Mouse (Mus musculus): ENCODE data around the gene Trafd1. TPM values are rescaled to one million over a fixed set of nuclear protein-coding genes. Genes with fewer than 3 reads are reported as not detected.
"Not testable (repeated sequence)": the region's sequence is repeated elsewhere in the genome, so short reads cannot be mapped to it uniquely, and the experiment has no call there.

The Trafd1 gene
- polyA plus RNA-seq, 1 experiment: 114 TPM

DNA sequence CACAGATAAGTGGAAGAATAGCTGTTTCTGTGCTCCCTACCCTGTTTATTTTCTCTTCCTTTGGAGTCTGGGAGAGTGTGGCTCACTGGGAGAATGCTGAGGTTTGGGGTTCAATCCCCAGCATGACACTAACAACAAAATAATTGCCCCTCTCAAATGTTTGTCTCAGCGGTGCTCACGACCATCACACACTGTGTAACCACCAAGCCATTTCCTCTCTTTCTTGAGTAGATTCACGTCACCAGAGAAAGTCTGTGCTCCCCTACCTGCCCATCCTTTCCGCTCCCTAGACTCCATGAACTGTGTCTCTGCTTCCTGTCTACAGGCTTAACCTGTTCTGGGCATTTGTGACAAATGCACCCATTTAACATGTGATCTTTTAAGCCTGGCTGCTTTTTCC is 50.0 kb downstream of the Trafd1 start:
- no peaks in the 10 kb centered on the region; the same call in 1 of the 2 replicates for H3K4me1 ChIP-seq (ENCODE audit: control insufficient read depth, insufficient read depth, low read length)
- 88% methylated on average over 4 of the region's 4 CpGs for WGBS

DNA sequence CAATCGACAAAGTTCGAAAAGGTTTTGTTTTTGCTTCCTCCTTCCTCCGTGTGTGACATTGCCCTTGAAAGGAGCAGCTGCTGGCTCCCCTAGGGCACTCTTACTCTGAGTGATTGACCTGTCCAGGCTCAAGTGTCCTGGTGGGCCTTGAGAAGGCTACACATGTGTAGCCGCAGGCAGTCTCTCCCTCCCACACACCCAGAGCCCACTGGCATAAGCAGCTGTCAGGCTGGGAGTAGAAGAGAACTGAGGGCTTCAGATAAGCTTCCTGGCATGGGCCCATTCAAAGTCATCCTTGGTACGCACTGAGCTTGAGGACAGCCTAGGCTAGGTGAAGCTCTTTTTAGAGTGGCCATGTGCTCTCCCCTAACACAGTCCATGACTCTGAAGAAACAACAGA is 51.0 kb downstream of the Trafd1 start:
- 85% methylated on average over 5 of the region's 5 CpGs for WGBS
- H3K27ac ChIP-seq (ENCODE audit: control insufficient read depth, insufficient read depth, low read depth, low read length, poor library complexity): no peak overlapping the region

More for the DNA sequence above, 50.0 kb downstream of the Trafd1 start:
- TF ChIP-seq CTCF (IDR thresholded peaks at IDR 0.05; ENCODE audit: control insufficient read depth, insufficient read depth, low read length) (no peak), POLR2A (IDR thresholded peaks at IDR 0.05; ENCODE audit: borderline replicate concordance, control insufficient read depth, low read depth, low read length) (no peak)
- Histone ChIP-seq H3K27ac (ENCODE audit: control insufficient read depth, insufficient read depth, low read depth, low read length, poor library complexity) (no peak overlapping the region), H3K4me3 (replicated peaks; ENCODE audit: control insufficient read depth, low read depth, low read length) (no peak overlapping the region)

DNA sequence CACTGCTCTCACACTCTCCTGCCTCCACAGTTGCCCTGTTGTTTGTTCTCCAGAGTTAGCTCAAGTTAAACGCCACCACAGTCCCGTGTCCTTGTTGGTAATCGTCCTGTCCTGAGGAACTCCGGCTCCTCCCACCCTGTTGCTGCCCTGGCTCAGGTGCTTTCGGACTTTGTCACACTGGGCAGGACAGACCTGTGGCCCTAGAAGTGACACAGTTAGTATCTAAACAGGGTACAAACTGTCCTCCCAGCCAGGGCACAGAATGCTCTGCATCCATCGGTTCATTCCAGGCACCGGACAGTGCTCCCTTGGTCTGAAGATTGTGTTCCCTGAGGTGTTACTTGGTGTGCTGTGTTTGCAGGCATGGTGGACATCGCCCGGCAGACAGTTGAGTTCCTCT is 51.5 kb downstream of the Trafd1 start:
- TF ChIP-seq CTCF (IDR thresholded peaks at IDR 0.05; ENCODE audit: control insufficient read depth, insufficient read depth, low read length) (no peak), POLR2A (IDR thresholded peaks at IDR 0.05; ENCODE audit: borderline replicate concordance, control insufficient read depth, low read depth, low read length) (no peak)
- WGBS: 95% methylated on average over 9 of the region's 9 CpGs
- no peaks in the 10 kb centered on the region; the same call in 1 of the 2 replicates for H3K4me1 ChIP-seq (ENCODE audit: control insufficient read depth, insufficient read depth, low read length)
- H3K27ac ChIP-seq (ENCODE audit: control insufficient read depth, insufficient read depth, low read depth, low read length, poor library complexity): no peak overlapping the region
- H3K4me3 ChIP-seq (replicated peaks; ENCODE audit: control insufficient read depth, low read depth, low read length): no peak overlapping the region

More for the DNA sequence above, 51.0 kb downstream of the Trafd1 start:
- TF ChIP-seq CTCF (IDR thresholded peaks at IDR 0.05; ENCODE audit: control insufficient read depth, insufficient read depth, low read length) (no peak), POLR2A (IDR thresholded peaks at IDR 0.05; ENCODE audit: borderline replicate concordance, control insufficient read depth, low read depth, low read length) (no peak)
- no peaks in the 10 kb centered on the region; the same call in 1 of the 2 replicates for H3K4me1 ChIP-seq (ENCODE audit: control insufficient read depth, insufficient read depth, low read length)
- no peak overlapping the region for H3K4me3 ChIP-seq (replicated peaks; ENCODE audit: control insufficient read depth, low read depth, low read length)

DNA sequence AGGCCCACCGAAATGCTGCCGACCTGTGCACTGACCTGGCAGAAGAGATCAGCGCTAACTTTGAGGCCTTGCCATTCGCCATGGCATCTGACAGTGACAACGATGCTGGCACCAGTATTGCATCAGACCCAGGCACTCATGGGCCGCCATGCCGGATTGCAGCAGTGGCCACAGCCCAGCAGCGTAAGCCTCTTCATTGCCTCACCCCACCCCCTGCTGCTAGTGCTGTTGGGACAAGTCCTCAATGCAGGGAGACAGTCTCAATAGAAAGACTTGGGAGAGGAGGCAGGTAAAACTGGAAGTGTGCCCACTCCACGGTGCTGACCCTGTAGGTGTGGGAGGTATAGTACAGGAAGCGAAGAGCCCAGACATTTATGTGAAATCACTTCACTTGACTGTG is 53.7 kb downstream of the Trafd1 start:
- WGBS: 80% methylated on average over 10 of the region's 10 CpGs
- H3K27ac ChIP-seq (ENCODE audit: control insufficient read depth, insufficient read depth, low read depth, low read length, poor library complexity): no peak overlapping the region
- TF ChIP-seq CTCF (IDR thresholded peaks at IDR 0.05; ENCODE audit: control insufficient read depth, insufficient read depth, low read length) (no peak), POLR2A (IDR thresholded peaks at IDR 0.05; ENCODE audit: borderline replicate concordance, control insufficient read depth, low read depth, low read length) (no peak)
- no peak overlapping the region for H3K4me3 ChIP-seq (replicated peaks; ENCODE audit: control insufficient read depth, low read depth, low read length)
- no peaks in the 10 kb centered on the region; the same call in 1 of the 2 replicates for H3K4me1 ChIP-seq (ENCODE audit: control insufficient read depth, insufficient read depth, low read length)

DNA sequence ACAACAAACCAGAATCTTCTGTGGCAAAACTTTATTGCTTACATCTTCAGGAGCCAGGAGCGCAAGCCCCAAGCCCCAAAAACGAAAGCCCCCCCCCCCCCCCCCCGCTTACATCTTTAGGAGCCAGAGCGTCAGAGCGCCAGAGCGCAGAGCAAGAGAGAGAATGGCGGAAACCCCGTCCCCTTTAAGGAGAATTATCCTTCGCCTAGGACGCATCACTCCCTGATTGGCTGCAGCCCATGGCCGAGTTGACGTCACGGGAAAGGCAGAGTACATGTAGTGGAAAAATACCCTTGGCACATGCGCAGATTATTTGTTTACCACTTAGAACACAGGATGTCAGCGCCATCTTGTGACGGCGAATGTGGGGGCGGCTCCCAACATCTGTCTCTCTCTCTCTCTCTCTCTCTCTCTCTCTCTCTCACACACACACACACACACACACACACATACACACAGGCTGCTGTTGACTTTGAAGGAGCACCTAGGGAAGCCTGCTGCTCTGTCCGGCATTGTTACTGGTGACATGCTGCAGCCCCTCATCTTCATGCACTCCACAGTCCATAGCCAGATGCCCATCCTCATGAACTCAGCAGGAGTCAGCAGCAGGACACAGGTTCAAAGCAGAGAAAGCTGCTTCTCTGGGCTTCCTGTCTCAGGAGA is 55.1 kb downstream of the Trafd1 start:
- WGBS: 85% methylated on average over 11 of the region's 19 CpGs
- H3K4me1 ChIP-seq (ENCODE audit: control insufficient read depth, insufficient read depth, low read length): not testable (repeated sequence)
- Histone ChIP-seq H3K4me3 (replicated peaks; ENCODE audit: control insufficient read depth, low read depth, low read length) (peak overlapping the region; percentile 39), H3K27ac (ENCODE audit: control insufficient read depth, insufficient read depth, low read depth, low read length, poor library complexity) (peak overlapping the region; percentile 43; the same call in 1 of the 2 replicates)

DNA sequence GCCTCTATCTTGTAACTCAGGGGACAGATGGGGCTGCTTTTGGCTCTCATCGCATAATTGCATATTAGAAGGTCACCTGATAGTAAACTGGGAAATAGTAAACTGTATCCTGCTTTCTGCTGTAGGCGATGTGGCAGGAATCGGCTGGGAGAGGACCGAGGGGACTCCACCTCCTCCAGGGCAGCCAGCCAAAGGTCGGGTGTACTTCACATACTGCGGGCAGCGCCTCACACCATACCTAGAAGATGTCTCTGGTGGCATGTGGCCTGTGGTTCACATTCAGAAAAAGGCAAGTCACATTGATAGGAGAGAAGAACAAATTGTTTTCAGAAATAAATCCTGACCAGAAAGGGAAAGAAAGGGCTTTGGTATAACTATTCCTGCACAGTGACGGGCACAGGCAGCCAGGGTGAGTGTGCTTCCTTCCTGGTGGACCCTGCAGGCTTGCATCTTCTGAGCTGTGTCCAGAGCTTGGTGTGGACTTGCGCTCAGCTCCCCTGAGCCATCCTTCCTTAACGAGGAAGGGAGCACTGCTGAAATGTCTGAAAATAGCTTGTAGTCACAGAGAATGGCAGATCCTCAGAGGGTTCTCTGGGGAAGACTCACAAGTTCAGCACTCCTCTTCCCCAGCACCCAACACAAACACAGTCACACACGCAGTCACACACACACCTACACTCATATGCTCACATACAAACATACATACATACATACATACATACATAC is 55.9 kb downstream of the Trafd1 start:
- H3K4me1 ChIP-seq (ENCODE audit: control insufficient read depth, insufficient read depth, low read length): no peaks in the 10 kb centered on the region; the same call in 1 of the 2 replicates
- 71% methylated on average over 11 of the region's 11 CpGs for WGBS
- H3K4me3 ChIP-seq (replicated peaks; ENCODE audit: control insufficient read depth, low read depth, low read length): peak overlapping the region; percentile 75
- TF ChIP-seq CTCF (IDR thresholded peaks at IDR 0.05; ENCODE audit: control insufficient read depth, insufficient read depth, low read length) (no peak), POLR2A (IDR thresholded peaks at IDR 0.05; ENCODE audit: borderline replicate concordance, control insufficient read depth, low read depth, low read length) (no peak)
- peak overlapping the region; percentile 56 for H3K27ac ChIP-seq (ENCODE audit: control insufficient read depth, insufficient read depth, low read depth, low read length, poor library complexity)

DNA sequence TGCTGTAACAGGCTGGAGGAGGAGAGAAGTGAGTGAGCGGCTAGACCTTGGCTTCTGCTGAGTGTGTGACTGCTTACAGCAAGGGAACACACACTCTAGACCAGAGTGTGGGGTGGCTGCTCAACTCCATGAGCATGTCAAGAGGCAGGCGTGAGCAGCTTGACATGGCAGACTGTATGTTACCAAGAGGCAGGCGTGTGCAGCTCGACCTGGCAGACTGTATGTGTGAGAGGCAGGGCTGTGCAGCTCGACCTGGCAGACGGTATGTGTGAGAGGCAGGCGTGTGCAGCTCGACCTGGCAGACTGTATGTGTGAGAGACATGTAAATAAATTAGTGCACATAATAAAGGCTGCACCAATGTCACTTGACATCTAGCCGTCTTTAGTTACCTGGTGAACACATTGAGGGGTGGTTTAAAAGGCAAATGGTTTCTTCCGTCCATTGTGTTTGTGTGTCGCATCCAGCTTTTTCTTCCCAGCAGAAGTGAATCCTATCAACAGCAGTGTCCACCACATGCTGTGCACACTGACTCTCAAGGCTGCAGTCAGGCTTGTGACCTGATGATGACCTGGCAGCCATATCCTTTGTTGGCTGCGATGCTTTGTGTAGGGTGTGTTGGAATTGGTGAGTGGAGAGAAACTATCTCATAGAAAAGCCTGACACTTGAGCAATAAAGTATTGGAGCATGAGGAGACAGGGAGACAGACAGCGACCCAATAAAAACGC is 59.2 kb downstream of the Trafd1 start:
- Histone ChIP-seq H3K4me3 (replicated peaks; ENCODE audit: control insufficient read depth, low read depth, low read length) (no peak overlapping the region), H3K4me1 (ENCODE audit: control insufficient read depth, insufficient read depth, low read length) (no peaks in the 10 kb centered on the region), H3K27ac (ENCODE audit: control insufficient read depth, insufficient read depth, low read depth, low read length, poor library complexity) (no peak overlapping the region)
- TF ChIP-seq CTCF (IDR thresholded peaks at IDR 0.05; ENCODE audit: control insufficient read depth, insufficient read depth, low read length): no peak
- 96% methylated on average over 14 of the region's 14 CpGs for WGBS

Other genes with a start within 250 kb of the Trafd1 start
- gene Ptpn11, start 194.2 kb downstream of the Trafd1 start, polyA plus RNA-seq (2011; ENCODE audit: insufficient read depth, insufficient read length, low replicate concordance, missing spikeins): 24.4 and 33.3 TPM in 2 replicates
- gene Rpl6, start 181.2 kb downstream of the Trafd1 start, polyA plus RNA-seq (2011; ENCODE audit: insufficient read depth, insufficient read length, low replicate concordance, missing spikeins): 502 and 942 TPM in 2 replicates
- gene Hectd4, start 165.4 kb downstream of the Trafd1 start, polyA plus RNA-seq (2011; ENCODE audit: insufficient read depth, insufficient read length, low replicate concordance, missing spikeins): 41.8 and 100 TPM in 2 replicates
- 11.6 and 22.3 TPM in 2 replicates for gene Naa25, start 12.3 kb upstream of the Trafd1 start, polyA plus RNA-seq (2011; ENCODE audit: insufficient read depth, insufficient read length, low replicate concordance, missing spikeins)
- not detected in 2 replicates for gene Tmem116, start 66.3 kb upstream of the Trafd1 start, polyA plus RNA-seq (2011; ENCODE audit: insufficient read depth, insufficient read length, low replicate concordance, missing spikeins)
- gene Erp29, start 66.9 kb upstream of the Trafd1 start, polyA plus RNA-seq (2011; ENCODE audit: insufficient read depth, insufficient read length, low replicate concordance, missing spikeins): 161 and 240 TPM in 2 replicates
- not detected in 2 replicates for gene Adam1b, start 117.8 kb upstream of the Trafd1 start, polyA plus RNA-seq (2011; ENCODE audit: insufficient read depth, insufficient read length, low replicate concordance, missing spikeins)
- gene Adam1a, start 159.8 kb upstream of the Trafd1 start, polyA plus RNA-seq (2011; ENCODE audit: insufficient read depth, insufficient read length, low replicate concordance, missing spikeins): 2.6 and 2.7 TPM in 2 replicates
- gene Gm42878, start 159.8 kb upstream of the Trafd1 start, polyA plus RNA-seq (2011; ENCODE audit: insufficient read depth, insufficient read length, low replicate concordance, missing spikeins): 0.23 TPM in 1 of 2 replicates, not detected in the other
- 40.3 and 47.4 TPM in 2 replicates for gene Mapkapk5, start 160.3 kb upstream of the Trafd1 start, polyA plus RNA-seq (2011; ENCODE audit: insufficient read depth, insufficient read length, low replicate concordance, missing spikeins)
- 151 and 336 TPM in 2 replicates for gene Aldh2, start 208.2 kb upstream of the Trafd1 start, polyA plus RNA-seq (2011; ENCODE audit: insufficient read depth, insufficient read length, low replicate concordance, missing spikeins)
- gene Acad12, start 233.3 kb upstream of the Trafd1 start, polyA plus RNA-seq (2011; ENCODE audit: insufficient read depth, insufficient read length, low replicate concordance, missing spikeins): 1.3 and 2.1 TPM in 2 replicates

Data from bone marrow, adult 2 months (tissue).